Mouse (Mus musculus) ES-Bruce4 (cell line): ENCODE results near the gene Neurl2. TPM values are rescaled to one million over a fixed set of nuclear protein-coding genes. Genes with fewer than 3 reads are reported as not detected.

Experiments
- H3K27ac ChIP-seq: 2 replicates; pipeline ENCODE4 v1.5.1; 2012; ENCODE audit warnings: low read length, inconsistent platforms; ENCODE audit not compliant: insufficient read depth
- H3K27me3 ChIP-seq: 2 replicates; pipeline ENCODE4 v1.6.1; 2012; ENCODE audit warnings: mild to moderate bottlenecking, low read length, inconsistent platforms; ENCODE audit not compliant: control insufficient read depth, poor library complexity, insufficient read depth, severe bottlenecking
- H3K36me3 ChIP-seq: 2 replicates; pipeline ENCODE4 v1.6.1; 2012; ENCODE audit warnings: inconsistent platforms, mild to moderate bottlenecking, low read length, moderate library complexity; ENCODE audit not compliant: control insufficient read depth, poor library complexity, insufficient read depth, severe bottlenecking
- H3K4me1 ChIP-seq: one replicate; pipeline ENCODE4 v1.8.1; 2011; ENCODE audit warnings: low read length; ENCODE audit not compliant: control insufficient read depth, insufficient read depth
- H3K4me3 ChIP-seq: 2 replicates; pipeline ENCODE4 v1.5.1; 2011; ENCODE audit warnings: low read depth, mild to moderate bottlenecking, low read length
- H3K9ac ChIP-seq: 2 replicates; pipeline ENCODE4 v1.6.1; 2012; ENCODE audit warnings: low read depth, mild to moderate bottlenecking, inconsistent platforms; ENCODE audit not compliant: poor library complexity, severe bottlenecking
- H3K9me3 ChIP-seq: replicated peaks from 2 replicates; pipeline ENCODE4 v1.6.1; 2012; ENCODE audit warnings: mild to moderate bottlenecking, low read length, inconsistent platforms; ENCODE audit not compliant: control insufficient read depth, poor library complexity, insufficient read depth, severe bottlenecking
- CTCF ChIP-seq: IDR thresholded peaks from one replicate; pipeline ENCODE4 v1.8.1; 2011; ENCODE audit warnings: low read depth, low read length
- EP300 ChIP-seq: IDR thresholded peaks from 2 replicates; pipeline ENCODE4 v1.6.1; 2011; ENCODE audit warnings: low read depth, low read length; ENCODE audit not compliant: insufficient read depth
- POLR2A ChIP-seq: IDR thresholded peaks from one replicate; pipeline ENCODE4 v1.8.1; 2011; ENCODE audit warnings: low read length; ENCODE audit not compliant: insufficient read depth
- polyA plus RNA-seq: library from polyadenylated mRNA; stranded (reverse); fragments of >200 nt; gene quantifications from 2 replicates; pipeline ENCODE4 v1.2.4, GENCODE M21; 2011; ENCODE audit warnings: low read depth; ENCODE audit not compliant: missing spikeins, insufficient read depth, insufficient read length

Neurl2 gene
- polyA plus RNA-seq, 1 experiment: 2.8 TPM

DNA sequence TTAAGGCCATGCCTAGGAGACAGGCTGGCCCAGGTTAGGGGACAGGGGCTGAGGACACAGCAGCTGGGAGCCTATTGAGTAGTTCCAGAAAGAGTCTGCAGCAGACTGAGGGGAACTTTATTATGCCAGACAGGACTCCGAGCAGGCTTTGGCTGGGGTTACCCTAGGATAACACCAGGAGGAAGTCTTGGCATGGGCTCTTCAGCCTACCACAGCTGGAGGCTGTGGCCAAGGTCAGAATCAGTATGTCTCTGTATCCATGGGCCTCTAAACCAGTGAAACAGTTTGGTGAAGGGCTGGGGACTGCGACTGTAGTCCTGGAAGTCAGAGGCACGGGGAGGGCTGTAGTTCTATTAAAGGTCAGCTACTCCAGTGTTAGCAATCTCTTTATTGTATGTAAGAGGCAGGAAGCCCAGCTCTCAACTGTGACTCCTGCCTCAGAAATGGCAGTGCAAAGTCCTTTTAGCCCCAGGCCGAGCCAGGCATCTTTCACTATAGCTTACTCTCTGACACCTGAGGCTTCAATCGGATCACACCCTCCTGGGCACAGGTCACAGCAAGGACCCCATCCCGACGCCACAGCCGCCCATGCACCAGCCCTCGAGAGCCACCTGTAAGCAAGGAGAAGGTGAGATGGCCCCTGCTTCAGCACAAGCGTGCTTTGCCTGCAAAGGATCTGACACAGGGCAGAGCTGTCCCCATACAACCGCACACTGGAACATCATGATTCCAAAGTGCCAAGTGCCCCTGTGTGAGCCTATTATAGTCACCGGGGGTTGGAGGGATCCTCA lies 40.7 kb downstream of the Neurl2 start:
- Histone ChIP-seq H3K27ac (no peak overlapping the region), H3K9me3 (no peaks in the 10 kb centered on the region), H3K4me1 (peaks cover 13% of the 10 kb centered on the region), H3K27me3 (no peaks in the 10 kb centered on the region), H3K36me3 (peaks cover 8% of the 10 kb centered on the region), H3K9ac (no peak overlapping the region), H3K4me3 (no peak overlapping the region)
- no peak for TF ChIP-seq CTCF
- TF ChIP-seq POLR2A: no peak
- no peak for TF ChIP-seq EP300

GRCm38 (mm10) chr2:164791841-164792261 lies 41.4 kb downstream of the Neurl2 start:
- Histone ChIP-seq H3K27me3 (no peaks in the 10 kb centered on the region), H3K9me3 (no peaks in the 10 kb centered on the region), H3K9ac (no peak overlapping the region), H3K4me3 (no peak overlapping the region), H3K36me3 (peaks cover 5% of the 10 kb centered on the region; the same call in 1 of the 2 replicates), H3K4me1 (peaks cover 13% of the 10 kb centered on the region), H3K27ac (no peak overlapping the region)
- TF ChIP-seq EP300: no peak
- TF ChIP-seq CTCF: no peak
- no peak for TF ChIP-seq POLR2A

- TF ChIP-seq POLR2A: no peak
- no peak for TF ChIP-seq CTCF
- TF ChIP-seq EP300: no peak
- Histone ChIP-seq H3K27ac (no peak overlapping the region), H3K36me3 (no peaks in the 10 kb centered on the region; the same call in 1 of the 2 replicates), H3K27me3 (no peaks in the 10 kb centered on the region), H3K9me3 (no peaks in the 10 kb centered on the region), H3K4me3 (no peak overlapping the region), H3K4me1 (peaks cover 13% of the 10 kb centered on the region), H3K9ac (no peak overlapping the region)
Measured at GRCm38 (mm10) chr2:164790451-164790850, 42.8 kb downstream of the Neurl2 start.

- Histone ChIP-seq H3K27me3 (no peaks in the 10 kb centered on the region), H3K36me3 (no peaks in the 10 kb centered on the region), H3K4me3 (no peak overlapping the region), H3K27ac (no peak overlapping the region), H3K9me3 (no peaks in the 10 kb centered on the region), H3K9ac (no peak overlapping the region), H3K4me1 (peaks cover 13% of the 10 kb centered on the region)
- TF ChIP-seq CTCF (no peak), EP300 (no peak), POLR2A (no peak)
Measured at GRCm38 (mm10) chr2:164788411-164788810, 44.8 kb downstream of the Neurl2 start.

- H3K4me3 ChIP-seq: no peak overlapping the region
- no peaks in the 10 kb centered on the region for H3K36me3 ChIP-seq
- H3K27me3 ChIP-seq: no peaks in the 10 kb centered on the region
- TF ChIP-seq EP300 (no peak), POLR2A (no peak), CTCF (no peak)
- H3K27ac ChIP-seq: no peak overlapping the region
- no peaks in the 10 kb centered on the region for H3K9me3 ChIP-seq
- H3K4me1 ChIP-seq: peaks cover 13% of the 10 kb centered on the region
- H3K9ac ChIP-seq: no peak overlapping the region
Measured at GRCm38 (mm10) chr2:164787779-164788178, 45.5 kb downstream of the Neurl2 start.

- TF ChIP-seq EP300 (no peak), POLR2A (no peak), CTCF (no peak)
- H3K9ac ChIP-seq: no peak overlapping the region
- no peaks in the 10 kb centered on the region for H3K36me3 ChIP-seq
- H3K9me3 ChIP-seq: no peaks in the 10 kb centered on the region
- no peak overlapping the region for H3K27ac ChIP-seq
- no peaks in the 10 kb centered on the region for H3K27me3 ChIP-seq
- H3K4me1 ChIP-seq: peaks cover 13% of the 10 kb centered on the region
- no peak overlapping the region for H3K4me3 ChIP-seq
Measured at GRCm38 (mm10) chr2:164787032-164787431, 46.2 kb downstream of the Neurl2 start.
